Mouse (Mus musculus) thymus, postnatal 36 days (tissue): ENCODE measurements at regions not wholly inside any gene's neighbourhood (a gene's known extent, or its start where the extent isn't known, plus 50 kb on each side); places are given as distances from the start of the nearest gene placed in this dataset.

Experiments
- DNase-seq, 2 experiments: peaks; one replicate each; pipeline ENCODE4 v3.0.0; 2022; ENCODE audit warnings: mixed read lengths in 2 of 2

DNA sequence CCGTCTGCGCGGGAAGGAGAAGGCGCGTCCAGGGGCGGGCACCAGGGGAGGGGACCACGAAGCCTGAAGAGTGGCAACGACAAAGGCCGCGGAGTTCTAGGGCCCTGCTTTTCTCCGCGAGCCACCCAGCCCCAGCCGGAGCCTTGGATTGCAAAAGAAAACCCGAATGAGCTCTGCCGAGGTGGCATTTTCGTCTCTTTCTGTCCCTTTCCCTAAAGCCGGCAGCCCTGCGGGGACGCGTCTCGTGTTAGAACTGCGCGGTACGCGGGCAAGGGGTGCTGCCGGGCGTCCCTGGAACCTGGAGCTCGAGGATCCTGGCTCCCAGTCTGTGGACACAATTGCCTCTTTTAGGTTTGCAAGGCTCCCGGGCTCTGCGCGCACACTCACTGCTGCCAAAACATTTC lies 154.5 kb downstream of the Insig2 start:
- DNase-seq = no peak

DNA sequence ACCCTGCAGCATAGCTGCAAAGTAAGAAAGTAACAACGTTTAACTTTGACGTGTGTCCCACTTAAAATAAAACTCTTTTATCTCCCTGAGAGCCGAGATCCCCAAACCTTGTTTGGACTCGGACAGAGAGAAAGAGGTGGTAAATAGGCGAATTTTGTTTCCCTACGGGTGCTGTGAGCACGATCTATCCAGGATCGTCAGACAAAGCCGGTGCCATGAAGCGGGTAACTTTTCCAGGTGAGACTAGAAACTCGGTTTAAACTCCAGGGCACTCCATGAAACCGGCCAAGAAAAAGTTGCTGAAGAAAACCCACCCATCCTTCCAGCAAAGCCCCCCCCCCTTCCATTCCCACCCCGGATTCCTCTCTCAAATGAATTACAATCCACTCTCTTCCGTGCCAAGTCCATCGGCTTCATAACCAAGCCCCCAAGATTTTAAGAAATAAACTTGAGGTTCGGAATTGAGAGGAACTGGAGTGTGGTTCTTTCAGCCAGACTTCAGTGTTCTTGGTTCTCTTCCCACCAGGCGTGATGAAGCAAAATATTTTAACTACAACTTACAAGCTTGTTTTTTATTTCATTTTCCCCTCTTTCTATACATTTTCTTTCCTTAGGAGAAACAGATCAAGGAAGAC lies 153.7 kb downstream of the Insig2 start:
- no peak for DNase-seq

DNA sequence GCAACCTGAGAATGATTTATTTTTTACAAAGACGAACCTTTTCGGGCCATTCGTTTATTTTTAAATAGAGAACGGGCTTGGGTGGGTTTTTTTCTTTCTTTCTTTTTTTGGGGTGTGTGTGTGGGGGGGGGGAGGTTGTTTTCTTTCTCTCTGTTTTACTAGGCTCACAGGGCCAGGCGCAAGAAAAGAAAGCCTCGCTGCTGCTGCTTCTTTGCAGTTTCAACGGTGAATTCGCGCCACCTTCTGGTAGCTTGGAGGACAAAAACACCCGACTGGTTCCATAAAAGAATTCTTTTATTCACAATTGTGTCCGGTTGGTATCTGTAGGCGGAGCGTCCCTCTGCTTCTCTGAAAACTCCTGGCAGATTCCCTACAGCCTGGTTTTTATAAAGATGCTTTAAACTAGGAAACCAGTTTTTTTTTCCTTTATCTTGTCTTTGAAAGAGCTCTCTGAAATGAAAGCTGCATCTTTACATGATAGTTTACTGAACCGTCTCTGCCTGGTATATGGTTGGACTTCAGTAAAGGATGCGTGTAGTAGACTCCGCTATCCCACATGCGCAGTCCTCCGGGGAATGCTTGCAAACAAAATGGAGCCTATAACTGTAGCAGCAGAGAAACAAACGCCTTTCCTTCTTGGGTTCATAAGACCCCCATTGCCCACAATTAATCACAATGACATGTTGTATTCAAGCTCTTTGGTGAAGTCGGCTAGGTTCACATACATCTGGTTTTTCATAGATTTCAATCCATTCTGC lies 151.9 kb downstream of the Insig2 start:
- DNase-seq = peak; percentile 4 to 6

DNA sequence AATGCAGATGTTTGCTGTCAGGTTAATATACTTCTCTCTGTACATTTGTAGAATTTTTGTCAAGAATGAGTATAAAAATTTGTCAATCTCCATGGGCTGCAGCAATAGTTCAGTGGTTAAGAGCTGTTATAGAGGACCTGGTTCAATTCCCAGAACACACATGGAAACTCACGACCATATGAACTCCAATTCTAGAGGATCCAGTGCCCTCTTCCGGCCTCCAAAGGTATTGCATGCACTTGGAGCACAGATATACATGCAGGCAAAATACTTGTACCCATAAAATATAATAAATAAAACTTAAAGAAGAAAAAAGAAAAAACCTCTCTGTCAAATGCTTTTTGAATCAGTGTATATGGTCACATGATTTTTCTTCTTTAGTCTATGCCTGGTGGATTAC lies 143.5 kb downstream of the Insig2 start:
- DNase-seq = no peak

DNA sequence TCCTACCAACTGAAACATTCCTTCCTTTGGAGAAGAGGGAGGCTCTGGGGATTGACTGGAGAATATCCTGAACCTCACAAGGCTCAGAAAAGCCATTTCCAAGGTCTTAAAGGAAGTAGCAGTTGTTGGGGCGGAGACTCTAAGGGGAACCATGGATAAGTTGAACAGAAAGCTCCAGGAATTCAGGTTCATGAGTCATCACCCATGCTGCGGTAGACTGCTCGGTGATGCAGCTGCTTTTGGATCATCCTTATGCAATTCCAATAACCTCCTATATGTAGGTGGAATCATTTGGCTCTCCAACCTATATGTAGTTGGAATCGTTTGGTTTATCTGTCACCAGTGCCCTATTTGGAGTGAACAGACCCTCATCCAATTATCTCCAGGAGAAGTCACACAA lies 137.6 kb downstream of the Insig2 start:
- no peak for DNase-seq

DNA sequence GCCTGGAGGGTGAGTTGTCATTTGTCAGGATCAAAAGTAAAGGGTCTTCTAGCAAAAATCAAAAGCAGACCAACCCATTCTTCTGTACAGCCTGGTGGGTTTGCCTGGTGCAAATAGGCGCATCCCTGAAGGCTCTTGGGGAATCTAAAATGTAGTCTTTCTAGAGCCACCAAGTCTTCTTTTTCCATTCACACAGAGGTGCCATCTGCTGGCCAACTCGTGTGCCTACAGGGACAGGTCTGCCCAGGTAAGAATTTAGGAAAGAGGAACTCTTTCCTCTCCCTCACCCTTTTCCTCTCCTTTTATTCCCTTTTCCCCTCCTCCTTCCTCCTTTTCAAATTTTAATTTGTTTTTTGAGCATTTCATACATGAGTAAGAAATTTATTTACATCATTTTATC lies 116.5 kb downstream of the Insig2 start:
- DNase-seq = no peak

DNA sequence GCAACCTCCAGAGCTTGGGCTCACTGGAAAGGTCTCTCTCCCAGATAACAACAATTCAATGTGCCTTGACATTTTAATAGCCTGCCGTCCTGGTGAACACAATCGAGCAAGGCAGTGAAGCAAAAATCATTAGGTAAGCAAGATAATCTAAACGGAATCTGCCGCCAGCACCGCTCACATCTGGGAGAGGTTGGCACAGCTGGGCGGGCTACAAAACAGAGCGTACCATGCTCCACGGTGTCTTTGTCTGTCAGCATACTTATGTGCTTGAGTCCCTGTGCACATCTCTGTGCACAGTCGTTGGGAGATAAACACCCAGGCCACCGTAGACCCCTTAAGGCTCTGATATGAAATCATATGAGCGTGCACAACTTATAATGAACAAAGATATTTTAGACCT lies 108.1 kb downstream of the Insig2 start:
- no peak for DNase-seq

DNA sequence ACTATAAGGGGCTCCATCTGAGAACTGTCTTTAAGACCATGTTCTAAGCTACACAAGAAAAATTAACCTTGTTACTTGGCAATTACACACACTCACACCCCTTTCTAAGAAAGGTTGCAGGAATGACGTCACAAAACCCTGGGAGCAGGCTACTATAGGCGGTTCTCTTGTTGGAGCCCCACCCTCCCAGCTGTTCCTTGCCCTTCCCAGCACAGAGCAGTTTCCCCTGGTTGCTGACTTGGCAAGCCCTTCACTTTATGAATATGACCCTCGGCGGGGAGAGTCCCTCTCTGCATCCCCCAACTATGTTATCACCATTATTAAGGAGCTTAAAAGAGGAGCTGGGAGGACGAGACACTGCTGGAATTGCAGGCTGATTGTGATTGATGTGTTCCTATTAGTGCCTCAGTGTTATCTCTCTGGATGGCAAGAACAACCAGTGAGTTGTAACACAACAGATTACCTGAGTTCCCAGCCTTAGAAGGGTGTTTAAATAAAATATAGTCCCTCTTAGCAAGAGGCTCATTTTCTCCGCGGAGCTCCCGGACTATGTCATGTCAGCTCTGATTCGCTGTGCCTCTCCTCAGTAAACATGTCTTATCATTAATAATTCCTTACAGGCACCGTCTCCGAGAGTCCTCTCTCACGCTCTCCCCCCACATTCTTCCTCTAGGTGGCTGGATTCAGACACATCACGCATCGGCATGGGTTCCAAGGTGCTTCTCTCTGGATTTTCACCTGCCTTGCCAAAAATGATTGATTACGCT lies 105.7 kb downstream of the Insig2 start:
- DNase-seq = no peak

DNA sequence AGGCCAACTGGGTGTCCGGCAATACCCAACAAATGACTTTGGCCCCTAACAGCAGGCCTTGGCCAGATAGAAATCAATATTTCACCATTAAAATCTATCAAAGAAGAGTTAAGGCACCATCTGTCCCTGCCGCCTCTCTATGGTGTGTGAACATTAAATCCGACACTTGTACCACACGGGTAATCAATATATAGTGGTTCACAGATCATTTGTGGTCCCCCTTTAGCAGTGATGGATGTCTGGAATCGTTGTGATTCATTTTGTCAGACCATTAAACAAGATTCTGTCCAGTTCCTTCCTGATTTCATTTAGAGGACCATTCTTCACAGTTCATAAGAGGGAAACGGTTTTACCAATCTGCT lies 105.2 kb downstream of the Insig2 start:
- DNase-seq = no peak

DNA sequence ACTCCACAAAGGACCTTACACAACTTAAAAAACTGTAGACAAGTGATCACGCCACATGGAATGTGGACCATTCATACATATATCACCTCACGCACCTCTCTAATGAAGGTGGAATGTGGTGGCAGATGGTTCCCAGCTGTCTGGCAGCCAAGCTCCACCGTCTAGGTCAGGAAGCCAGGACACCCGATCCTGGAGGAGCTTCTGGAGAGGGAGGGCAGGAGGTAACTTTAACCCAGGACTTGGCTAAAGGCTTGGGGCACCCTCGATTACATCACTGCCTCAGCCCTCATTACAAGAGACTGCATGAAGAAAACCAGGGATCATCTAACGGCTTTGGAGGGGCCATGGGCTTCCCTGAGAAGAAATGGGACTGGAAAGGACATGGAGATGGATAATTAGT lies 88.8 kb downstream of the Insig2 start:
- DNase-seq = no peak

DNA sequence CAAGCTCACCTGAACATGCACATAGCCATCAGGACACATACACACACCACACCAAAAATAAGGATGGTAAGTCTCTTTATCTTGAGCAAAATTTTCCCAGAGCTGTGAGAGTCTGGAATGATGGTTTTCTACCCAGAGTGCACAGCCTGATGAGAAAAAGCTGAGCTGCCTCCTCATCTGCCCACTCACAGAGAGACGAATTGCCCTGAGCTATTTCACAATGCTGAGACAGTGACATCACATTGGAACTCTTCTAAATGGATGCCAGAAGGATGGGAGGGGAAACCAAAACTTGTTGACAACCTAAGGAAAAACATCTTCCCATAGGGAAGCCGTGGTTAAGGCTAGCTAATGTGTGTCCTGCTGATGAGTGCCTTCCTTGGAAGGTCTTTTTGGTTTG lies 84.8 kb downstream of the Insig2 start:
- no peak for DNase-seq

DNA sequence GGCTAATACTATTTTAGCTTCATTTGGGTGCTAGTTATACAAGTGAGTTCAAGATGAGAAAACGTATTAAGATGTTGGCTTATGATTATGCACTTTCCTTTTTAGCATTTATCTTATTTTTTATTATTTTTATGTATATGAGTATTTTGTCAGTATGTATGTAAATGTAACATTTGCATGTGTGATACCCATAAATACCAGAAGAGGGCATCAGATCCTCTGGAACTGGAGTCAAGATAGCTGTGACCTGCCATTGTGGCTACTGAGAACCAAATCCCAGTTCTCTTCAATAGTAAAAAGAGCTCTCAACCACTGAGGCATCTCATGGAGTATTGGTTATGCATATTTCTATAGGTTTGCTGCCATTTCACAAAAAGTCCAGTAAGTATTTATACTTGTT lies 83.3 kb downstream of the Insig2 start:
- DNase-seq = no peak

DNA sequence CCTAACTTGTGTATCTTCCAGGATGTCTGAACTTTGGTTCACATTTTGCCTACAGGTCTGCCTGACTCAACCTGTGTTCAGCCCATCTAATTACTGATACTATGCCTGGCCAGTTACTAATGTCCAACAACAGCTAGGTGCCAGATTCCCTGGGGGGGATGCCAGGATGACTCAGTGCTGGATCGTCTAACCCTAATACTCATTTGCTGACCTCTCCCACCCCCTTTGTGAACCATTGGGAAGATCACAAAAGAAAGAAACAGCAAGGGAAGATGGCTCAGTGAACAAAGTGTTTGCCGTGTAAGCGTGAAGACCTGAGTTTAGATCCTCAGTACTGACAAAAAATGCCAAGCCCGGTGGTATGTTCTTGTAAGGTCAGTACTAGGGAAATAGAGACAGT lies 81.7 kb downstream of the Insig2 start:
- no peak for DNase-seq

DNA sequence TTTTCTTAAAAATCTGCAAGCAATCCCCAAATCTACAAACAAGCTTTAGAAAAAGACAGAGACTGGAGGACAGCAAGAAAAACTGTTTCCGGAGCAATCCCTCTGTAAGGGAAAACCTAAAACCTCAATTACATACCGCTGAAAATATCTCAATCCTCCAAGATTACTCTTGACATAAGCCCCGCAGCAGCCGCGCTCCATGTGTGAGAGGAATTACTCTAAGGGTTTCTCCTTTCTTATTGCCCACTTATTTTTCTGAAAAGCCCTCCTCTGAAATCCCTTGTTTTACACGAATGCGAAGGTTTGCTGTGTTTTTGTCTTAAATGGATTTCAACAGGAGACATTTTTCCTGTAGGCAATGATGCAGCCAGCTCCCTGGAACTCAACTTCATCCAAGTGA lies 80.3 kb downstream of the Insig2 start:
- DNase-seq = no peak

DNA sequence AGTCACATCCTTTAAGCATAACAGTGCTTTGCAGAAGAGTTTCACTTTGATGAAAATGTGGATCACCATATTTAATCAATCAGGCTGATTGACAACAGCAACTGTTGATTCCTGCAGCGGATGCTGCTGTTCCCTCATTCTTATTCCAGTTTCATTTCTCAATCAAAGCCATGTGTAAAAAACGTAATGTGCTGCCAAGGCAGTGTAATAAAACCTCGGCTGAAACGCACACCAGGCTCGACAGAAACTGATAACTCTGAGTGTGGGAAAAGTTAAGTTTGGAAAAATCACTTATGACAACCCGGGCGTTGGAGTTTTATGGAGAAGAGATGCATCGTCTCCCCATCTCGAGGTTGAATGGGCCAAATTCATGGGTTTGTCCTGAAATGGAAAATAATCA lies 78.2 kb downstream of the Insig2 start:
- no peak for DNase-seq
